Mouse (Mus musculus): ENCODE results near the gene Gm17268.

Gene Gm17268

DNA sequence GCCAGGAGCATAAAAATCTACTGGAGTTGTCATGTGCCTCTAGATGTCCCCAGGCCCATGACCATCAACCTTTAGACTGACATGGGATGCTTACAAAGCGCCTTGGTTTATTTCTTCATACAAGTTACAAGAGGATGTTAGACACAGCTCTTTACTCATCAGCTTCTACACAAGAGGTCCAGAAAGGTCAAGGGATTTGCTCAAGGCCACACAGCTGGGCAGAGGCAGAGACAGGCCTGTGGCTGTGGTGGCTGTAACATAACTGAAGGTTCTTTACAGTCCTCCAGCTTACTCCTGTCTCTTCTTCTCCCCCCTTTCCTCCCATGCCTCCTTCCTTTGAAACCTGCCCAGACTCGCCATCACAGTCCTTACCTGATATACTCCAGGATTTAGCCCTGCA, 8.2 kb downstream of the Gm17268 start:
- DNase-seq = no peak

- no peak for DNase-seq
Observed at GRCm38 (mm10) chr11:82023769-82024168, 14.6 kb downstream of the Gm17268 start.

- DNase-seq = no peak
Observed at GRCm38 (mm10) chr11:82022504-82023056, 15.8 kb downstream of the Gm17268 start.

GRCm38 (mm10) chr11:82021406-82021805, 17.0 kb downstream of the Gm17268 start:
- DNase-seq = no peak

GRCm38 (mm10) chr11:82019793-82020192, 18.6 kb downstream of the Gm17268 start:
- DNase-seq = no peak

- DNase-seq = no peak
Observed at GRCm38 (mm10) chr11:82019389-82019788, 19.0 kb downstream of the Gm17268 start.

DNA sequence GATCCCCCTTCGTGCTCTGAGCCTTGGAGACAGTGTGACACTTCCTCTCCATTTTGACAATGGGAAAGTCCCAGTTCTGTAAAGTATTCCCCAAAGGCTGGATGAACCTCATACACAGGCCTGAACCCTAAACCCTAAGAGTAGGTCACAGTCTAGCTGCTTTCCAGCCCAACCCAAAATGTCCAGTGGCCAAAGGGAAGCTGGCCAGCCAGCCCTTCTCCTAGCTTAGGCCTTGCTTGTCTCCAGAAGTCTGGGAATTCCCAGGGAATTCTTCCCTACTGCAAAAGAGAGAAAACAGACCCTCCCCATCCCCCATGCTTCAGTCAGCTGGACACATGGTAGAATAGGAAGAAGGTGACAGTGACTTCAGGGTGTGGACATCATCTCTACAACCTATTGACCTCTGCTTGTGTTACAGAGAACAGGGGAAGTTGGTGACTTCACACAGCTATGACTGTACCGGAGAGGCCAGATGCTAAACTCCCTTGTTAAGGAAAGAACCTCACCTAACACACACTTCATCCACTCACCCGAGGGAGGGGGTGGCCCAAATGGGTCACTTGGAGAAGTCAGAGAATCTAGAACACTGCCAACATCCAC, 22.1 kb downstream of the Gm17268 start:
- no peak for DNase-seq

DNA sequence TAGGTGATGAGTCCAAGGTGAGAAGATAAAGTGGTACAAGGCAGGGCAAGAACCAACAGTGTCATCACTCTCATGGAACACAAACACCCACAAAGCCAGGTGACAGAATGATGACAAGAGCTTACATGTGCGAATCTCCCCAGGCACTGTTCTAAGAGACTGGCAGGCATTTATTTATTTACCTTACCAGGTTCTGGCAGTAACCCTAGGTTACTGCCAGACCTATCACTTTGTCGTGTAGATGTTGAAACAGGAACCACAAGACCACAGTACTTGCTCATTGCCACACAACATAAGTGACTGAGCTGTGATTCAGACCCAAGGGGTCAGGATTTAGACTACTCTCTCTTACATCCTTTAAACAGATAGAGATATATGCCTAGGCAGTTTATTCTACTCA, 23.3 kb downstream of the Gm17268 start:
- no peak for DNase-seq

- DNase-seq = no peak
Observed at GRCm38 (mm10) chr11:82013756-82014155, 24.6 kb downstream of the Gm17268 start.

DNA sequence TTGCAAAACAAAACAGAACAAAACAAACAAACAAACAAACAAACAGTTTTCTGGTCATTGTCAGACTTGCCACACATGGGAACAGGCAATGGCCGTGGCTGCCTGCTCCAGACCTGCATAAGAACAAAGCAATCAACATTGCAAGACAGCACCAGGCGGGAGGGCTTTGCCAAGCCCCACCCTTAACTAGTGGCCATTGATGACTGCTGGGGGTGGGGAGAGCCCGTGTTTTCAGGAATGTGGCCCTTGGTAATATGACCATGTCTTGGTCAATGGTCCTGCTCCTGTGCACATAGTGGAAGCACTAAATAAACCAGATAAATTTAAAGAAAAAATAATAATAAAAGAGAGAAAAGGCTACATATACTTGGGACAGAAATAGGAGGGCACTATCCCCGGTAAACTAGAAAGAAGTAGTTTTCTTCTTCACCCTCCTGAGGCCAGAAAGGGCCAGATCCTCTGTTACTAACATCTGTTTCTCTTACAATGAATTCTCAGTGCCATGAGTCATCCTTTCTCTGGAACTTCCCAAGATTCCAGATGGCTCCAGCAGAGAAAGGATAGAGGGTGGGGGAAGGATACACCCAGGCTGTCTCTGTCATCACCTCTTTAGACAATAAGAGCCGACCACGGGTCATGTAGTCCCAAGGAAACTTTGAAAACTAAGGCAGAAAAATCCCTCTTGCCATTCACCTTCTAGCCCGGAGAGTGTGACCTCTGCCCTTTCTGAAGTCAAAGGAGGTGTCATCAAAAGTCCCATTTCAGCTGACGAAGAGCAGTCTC, 26.8 kb downstream of the Gm17268 start:
- no peak for DNase-seq

DNA sequence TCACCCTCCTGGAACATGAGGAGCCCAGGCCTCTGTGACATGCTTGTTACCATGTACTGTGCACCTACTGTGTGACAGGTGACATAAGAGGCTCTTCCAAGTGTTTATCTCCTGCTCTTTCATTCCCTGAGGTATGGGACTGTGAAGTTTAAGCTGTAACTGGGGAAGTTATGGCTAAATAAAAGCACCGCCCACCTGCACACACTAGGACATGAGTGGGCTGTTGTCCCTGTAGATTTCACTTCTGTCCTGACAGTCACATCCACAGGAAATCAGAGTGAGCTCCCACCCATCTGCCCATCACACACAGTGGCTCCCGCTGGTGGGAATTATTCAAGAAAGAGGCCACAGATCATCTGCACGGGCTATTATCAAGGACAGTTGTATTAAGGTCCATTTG, 28.2 kb downstream of the Gm17268 start:
- no peak for DNase-seq

DNA sequence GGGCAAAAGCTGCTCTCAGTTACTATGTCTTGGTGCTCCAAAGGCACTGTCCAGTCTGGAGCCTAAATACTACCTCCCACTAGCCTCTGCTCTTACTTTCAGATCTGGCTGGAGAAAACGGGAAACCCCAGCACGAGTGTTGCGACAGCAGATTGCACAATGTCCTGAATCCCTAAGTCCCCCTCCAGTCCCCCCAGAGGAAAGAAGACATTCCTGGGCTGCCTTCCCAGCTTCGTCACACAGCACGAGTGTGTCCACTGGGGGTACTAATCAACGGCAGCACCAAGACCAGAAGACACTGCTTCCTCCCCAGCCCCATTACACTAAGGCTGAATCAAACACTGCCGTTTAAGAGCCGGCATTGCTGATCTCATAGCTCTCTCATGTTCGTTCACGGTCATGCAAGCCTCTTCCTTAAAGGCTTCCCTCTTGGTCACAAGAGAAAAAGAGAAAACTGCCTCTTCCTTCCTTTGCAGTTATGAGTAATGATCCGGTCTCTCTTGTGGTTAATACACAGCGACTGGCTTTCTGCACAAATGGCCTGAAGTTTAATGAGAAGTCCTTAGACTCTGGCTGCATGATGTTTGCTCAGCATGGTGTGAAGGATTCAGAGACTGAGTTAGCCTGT, 31.5 kb downstream of the Gm17268 start:
- peak; percentile 56 to 74 for DNase-seq

DNA sequence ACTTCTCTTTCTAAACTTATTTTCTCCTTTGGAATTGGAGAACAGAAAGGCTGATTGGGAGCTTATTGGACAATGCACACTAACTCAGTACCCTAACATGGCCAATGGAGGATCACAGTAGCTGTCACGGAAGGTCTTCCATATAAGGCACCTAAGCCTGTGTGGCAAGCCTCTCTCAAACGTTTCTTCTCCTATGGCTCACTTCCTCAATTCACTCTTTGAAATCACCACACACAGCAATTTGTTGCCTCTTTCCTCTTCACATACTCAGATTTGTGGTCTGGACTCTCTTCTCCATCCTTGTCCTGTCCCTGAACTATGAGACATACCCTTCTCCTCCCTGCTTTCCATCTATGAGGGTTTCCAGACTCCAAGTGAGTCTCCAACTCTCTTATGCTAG, 33.6 kb downstream of the Gm17268 start:
- no peak for DNase-seq

DNA sequence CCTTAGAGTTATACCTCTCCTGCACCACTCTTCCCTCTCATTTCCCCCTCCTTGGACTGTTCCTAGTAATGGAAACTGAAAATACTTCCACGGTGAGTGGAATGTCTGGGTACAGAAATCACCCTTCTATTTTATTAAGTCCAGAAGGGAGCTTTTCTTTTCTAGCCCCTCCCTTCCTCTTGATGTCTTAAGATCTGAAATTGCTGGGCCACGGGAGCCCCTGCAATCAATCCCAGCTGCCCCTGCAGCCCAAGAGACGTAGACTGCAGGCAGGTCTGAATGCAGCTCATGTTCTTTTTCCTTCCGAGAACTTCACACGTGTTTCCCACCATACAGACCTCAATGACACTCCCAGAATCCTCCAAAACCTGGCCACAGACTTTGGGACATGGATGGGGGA, 37.8 kb downstream of the Gm17268 start:
- DNase-seq = no peak

- no peak for DNase-seq
Observed at GRCm38 (mm10) chr11:81999469-81999868, 38.9 kb downstream of the Gm17268 start.

GRCm38 (mm10) chr11:81998646-81999045, 39.7 kb downstream of the Gm17268 start:
- no peak for DNase-seq

DNA sequence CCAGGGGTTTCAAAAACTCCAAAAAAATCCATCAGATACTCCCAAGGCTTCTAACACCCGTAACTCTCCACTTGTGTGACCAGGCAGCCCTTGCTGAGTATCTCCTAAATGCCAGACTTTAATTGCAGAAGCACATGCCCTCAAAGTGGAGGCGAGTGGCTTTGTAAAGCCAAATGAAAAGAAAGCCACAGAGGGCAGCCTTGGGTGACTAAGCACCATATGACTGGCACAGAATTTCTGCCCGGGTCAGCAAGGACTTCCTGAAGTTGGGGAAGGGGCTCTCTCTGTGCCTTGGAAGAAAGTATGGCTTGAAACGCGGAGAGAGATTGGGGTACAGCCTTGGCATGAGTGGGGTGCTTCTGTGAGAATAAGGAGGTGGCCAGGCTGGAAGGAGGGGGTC, 41.3 kb downstream of the Gm17268 start:
- DNase-seq = no peak

DNA sequence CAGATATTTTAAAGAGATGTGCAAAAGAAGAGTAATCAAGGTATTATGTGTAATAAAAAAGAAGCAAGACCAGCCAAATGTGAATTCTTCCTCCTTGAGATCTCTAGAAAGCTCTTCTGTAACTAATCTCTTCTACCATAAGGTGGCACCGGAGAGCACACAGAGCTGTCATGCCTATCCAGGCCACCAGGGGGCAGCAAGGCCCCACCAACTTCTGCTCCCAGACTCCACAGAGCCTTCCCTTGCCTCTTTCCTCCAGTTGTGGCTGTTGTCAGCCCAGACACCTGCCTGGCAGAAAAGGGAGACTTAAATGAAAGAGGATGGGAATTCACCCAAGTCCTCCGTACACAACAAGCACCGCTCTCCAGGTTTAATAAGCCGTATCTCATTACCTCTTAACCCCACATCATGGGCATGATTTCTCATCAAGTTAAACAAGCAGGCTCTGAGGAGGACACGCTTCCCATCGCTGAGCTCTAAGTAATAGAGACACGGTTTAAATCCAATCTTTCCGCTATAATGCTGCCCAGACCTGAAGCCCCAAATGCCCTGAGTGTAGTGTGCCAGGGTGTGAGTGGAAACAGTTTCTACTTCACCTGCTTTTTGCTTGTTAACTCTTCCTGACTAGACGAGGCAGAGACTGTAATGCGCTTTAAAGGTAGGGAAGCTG, 42.1 kb downstream of the Gm17268 start:
- peak; percentile 52 to 72 for DNase-seq

DNA sequence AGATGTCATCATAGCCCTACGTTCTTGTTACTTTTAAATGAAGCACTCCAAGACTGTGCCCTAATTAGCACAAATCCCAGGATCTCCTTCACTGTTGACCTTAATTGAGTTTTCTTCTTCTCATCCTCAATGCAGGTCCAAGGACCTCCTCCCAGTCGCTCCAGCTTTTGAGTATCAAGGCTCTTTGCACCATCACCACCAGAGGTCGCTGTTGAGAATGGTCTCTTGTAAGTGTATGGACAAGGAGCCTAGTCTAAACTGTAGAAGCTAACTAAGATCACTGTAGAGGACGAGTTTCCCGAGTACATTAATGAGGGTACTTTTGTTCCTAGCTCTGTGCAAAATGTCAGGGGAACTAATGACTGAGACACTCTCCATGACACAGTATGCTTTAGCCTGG, 55.2 kb downstream of the Gm17268 start:
- DNase-seq = peak in 1 of 2 experiments; percentile 53

- no peak for DNase-seq
Observed at GRCm38 (mm10) chr11:81982191-81982590, 56.2 kb downstream of the Gm17268 start.
